Mouse (Mus musculus): ENCODE measurements at regions not wholly inside any gene's neighbourhood (a gene's known extent, or its start where the extent isn't known, plus 50 kb on each side); places are given as distances from the start of the nearest gene placed in this dataset.

GRCm38 (mm10) chr19:6621023-6621422 is 78.2 kb upstream of the Slc22a12 start:
- no peak for TF ChIP-seq CTCF (conservative IDR thresholded peaks at IDR 0.05 in 1 of 2, IDR thresholded peaks at IDR 0.05 in 1 of 2; ENCODE audit: low read depth in 2 of 2, low read length in 2 of 2)
- no peak for TF ChIP-seq POLR2A (IDR thresholded peaks at IDR 0.05; ENCODE audit: low read depth, low read length)
- TF ChIP-seq MYC (IDR thresholded peaks at IDR 0.05; ENCODE audit: low read depth, low read length), result no peak
- TF ChIP-seq POLR2AphosphoS2 (IDR thresholded peaks at IDR 0.05; ENCODE audit: low read depth, low read length), result no peak

Data from CH12.LX (cell line).